Mouse (Mus musculus): ENCODE measurements around the gene Ppfibp1.

- TF ChIP-seq CTCF (IDR thresholded peaks at IDR 0.05; ENCODE audit: extremely low read depth, insufficient read depth, low read length) (no peak), POLR2A (IDR thresholded peaks at IDR 0.05; ENCODE audit: extremely low read depth, insufficient read depth, low read length) (no peak)
Observed at GRCm38 (mm10) chr6:146907795-146908190, 19.5 kb downstream of the Ppfibp1 start.

All from cortical plate, adult 2 months (tissue).